Mouse (Mus musculus): ENCODE measurements at regions not wholly inside any gene's neighbourhood (a gene's known extent, or its start where the extent isn't known, plus 50 kb on each side); places are given as distances from the start of the nearest gene placed in this dataset.

- in situ Hi-C loops (cut with MboI; ENCODE audit: low pct_unique_long_range_greater_than_20kb in 1 of 2, low sequenced_read_pairs in 2 of 2, unreplicated experiment in 1 of 2), result no loop called here
Observed at GRCm38 (mm10) chr3:41377826-41378406, 177.6 kb upstream of the Jade1 start.

GRCm38 (mm10) chr3:41376848-41377582 lies 178.5 kb upstream of the Jade1 start:
- in situ Hi-C loops (cut with MboI; ENCODE audit: low pct_unique_long_range_greater_than_20kb in 1 of 2, low sequenced_read_pairs in 2 of 2, unreplicated experiment in 1 of 2), result no loop called here

GRCm38 (mm10) chr3:41375230-41375930 lies 180.2 kb upstream of the Jade1 start:
- in situ Hi-C loops (cut with MboI; ENCODE audit: low pct_unique_long_range_greater_than_20kb in 1 of 2, low sequenced_read_pairs in 2 of 2, unreplicated experiment in 1 of 2), result no loop called here

- in situ Hi-C loops (cut with MboI; ENCODE audit: low pct_unique_long_range_greater_than_20kb in 1 of 2, low sequenced_read_pairs in 2 of 2, unreplicated experiment in 1 of 2), result no loop called here
Observed at GRCm38 (mm10) chr3:41373198-41373597, 182.3 kb upstream of the Jade1 start.

- in situ Hi-C loops (cut with MboI; ENCODE audit: low pct_unique_long_range_greater_than_20kb in 1 of 2, low sequenced_read_pairs in 2 of 2, unreplicated experiment in 1 of 2), result no loop called here
Observed at GRCm38 (mm10) chr3:41368351-41369101, 187.0 kb upstream of the Jade1 start.

GRCm38 (mm10) chr3:41366764-41367163 lies 188.8 kb upstream of the Jade1 start:
- in situ Hi-C loops (cut with MboI; ENCODE audit: low pct_unique_long_range_greater_than_20kb in 1 of 2, low sequenced_read_pairs in 2 of 2, unreplicated experiment in 1 of 2), result no loop called here

- in situ Hi-C loops (cut with MboI; ENCODE audit: low pct_unique_long_range_greater_than_20kb in 1 of 2, low sequenced_read_pairs in 2 of 2, unreplicated experiment in 1 of 2), result no loop called here
Observed at GRCm38 (mm10) chr3:41366264-41366663, 189.3 kb upstream of the Jade1 start.

GRCm38 (mm10) chr3:41365145-41365830 lies 190.2 kb upstream of the Jade1 start:
- in situ Hi-C loops (cut with MboI; ENCODE audit: low pct_unique_long_range_greater_than_20kb in 1 of 2, low sequenced_read_pairs in 2 of 2, unreplicated experiment in 1 of 2), result no loop called here

GRCm38 (mm10) chr3:41363947-41364346 lies 191.6 kb upstream of the Jade1 start:
- in situ Hi-C loops (cut with MboI; ENCODE audit: low pct_unique_long_range_greater_than_20kb in 1 of 2, low sequenced_read_pairs in 2 of 2, unreplicated experiment in 1 of 2), result no loop called here

GRCm38 (mm10) chr3:41360231-41360630 lies 195.3 kb upstream of the Jade1 start:
- in situ Hi-C loops (cut with MboI; ENCODE audit: low pct_unique_long_range_greater_than_20kb in 1 of 2, low sequenced_read_pairs in 2 of 2, unreplicated experiment in 1 of 2), result no loop called here

- in situ Hi-C loops (cut with MboI; ENCODE audit: low pct_unique_long_range_greater_than_20kb in 1 of 2, low sequenced_read_pairs in 2 of 2, unreplicated experiment in 1 of 2), result no loop called here
Observed at GRCm38 (mm10) chr3:41359458-41359857, 196.1 kb upstream of the Jade1 start.

GRCm38 (mm10) chr3:41353021-41353420 lies 202.5 kb upstream of the Jade1 start:
- in situ Hi-C loops (cut with MboI; ENCODE audit: low pct_unique_long_range_greater_than_20kb in 1 of 2, low sequenced_read_pairs in 2 of 2, unreplicated experiment in 1 of 2), result no loop called here

- in situ Hi-C loops (cut with MboI; ENCODE audit: low pct_unique_long_range_greater_than_20kb in 1 of 2, low sequenced_read_pairs in 2 of 2, unreplicated experiment in 1 of 2), result no loop called here
Observed at GRCm38 (mm10) chr3:41351786-41352185, 203.7 kb upstream of the Jade1 start.

GRCm38 (mm10) chr3:41351091-41351685 lies 204.3 kb upstream of the Jade1 start:
- in situ Hi-C loops (cut with MboI; ENCODE audit: low pct_unique_long_range_greater_than_20kb in 1 of 2, low sequenced_read_pairs in 2 of 2, unreplicated experiment in 1 of 2), result no loop called here

- in situ Hi-C loops (cut with MboI; ENCODE audit: low pct_unique_long_range_greater_than_20kb in 1 of 2, low sequenced_read_pairs in 2 of 2, unreplicated experiment in 1 of 2), result no loop called here
Observed at GRCm38 (mm10) chr3:41350331-41350730, 205.2 kb upstream of the Jade1 start.

GRCm38 (mm10) chr3:41348795-41349194 lies 206.7 kb upstream of the Jade1 start:
- in situ Hi-C loops (cut with MboI; ENCODE audit: low pct_unique_long_range_greater_than_20kb in 1 of 2, low sequenced_read_pairs in 2 of 2, unreplicated experiment in 1 of 2), result no loop called here

GRCm38 (mm10) chr3:41346863-41347262 lies 208.7 kb upstream of the Jade1 start:
- in situ Hi-C loops (cut with MboI; ENCODE audit: low pct_unique_long_range_greater_than_20kb in 1 of 2, low sequenced_read_pairs in 2 of 2, unreplicated experiment in 1 of 2), result no loop called here

- in situ Hi-C loops (cut with MboI; ENCODE audit: low pct_unique_long_range_greater_than_20kb in 1 of 2, low sequenced_read_pairs in 2 of 2, unreplicated experiment in 1 of 2), result no loop called here
Observed at GRCm38 (mm10) chr3:41343431-41343830, 212.1 kb upstream of the Jade1 start.
